Mouse (Mus musculus): ENCODE results near the gene Gemin2. TPM values are rescaled to one million over a fixed set of nuclear protein-coding genes. Genes with fewer than 3 reads are reported as not detected.

Gene Gemin2
- polyA plus RNA-seq, 1 experiment, result 31.1 TPM

- Histone ChIP-seq H3K27ac (ENCODE audit: insufficient read depth, low read length) (no peak overlapping the region), H3K9me3 (replicated peaks; ENCODE audit: control insufficient read depth, insufficient read depth, low read length, poor library complexity, severe bottlenecking) (no peaks in the 10 kb centered on the region), H3K9ac (ENCODE audit: low read depth, poor library complexity, severe bottlenecking) (no peak overlapping the region), H3K27me3 (ENCODE audit: control insufficient read depth, insufficient read depth, low read length, poor library complexity, severe bottlenecking) (no peaks in the 10 kb centered on the region), H3K4me1 (ENCODE audit: control insufficient read depth, insufficient read depth, low read length) (no peaks in the 10 kb centered on the region), H3K4me3 (ENCODE audit: low read depth, low read length) (no peak overlapping the region), H3K36me3 (ENCODE audit: control insufficient read depth, insufficient read depth, low read length, poor library complexity, severe bottlenecking) (peaks cover 48% of the 10 kb centered on the region)
- no peak for TF ChIP-seq EP300 (IDR thresholded peaks at IDR 0.05; ENCODE audit: insufficient read depth, low read depth, low read length)
- TF ChIP-seq CTCF (IDR thresholded peaks at IDR 0.05; ENCODE audit: low read depth, low read length), result no peak
- no peak for TF ChIP-seq POLR2A (IDR thresholded peaks at IDR 0.05; ENCODE audit: insufficient read depth, low read length)
Measured at GRCm38 (mm10) chr12:59072286-59072685, 59.1 kb downstream of the Gemin2 start.

- no peak overlapping the region for H3K4me3 ChIP-seq (ENCODE audit: low read depth, low read length)
- peaks cover 37% of the 10 kb centered on the region for H3K36me3 ChIP-seq (ENCODE audit: control insufficient read depth, insufficient read depth, low read length, poor library complexity, severe bottlenecking)
- no peak for TF ChIP-seq CTCF (IDR thresholded peaks at IDR 0.05; ENCODE audit: low read depth, low read length)
- TF ChIP-seq EP300 (IDR thresholded peaks at IDR 0.05; ENCODE audit: insufficient read depth, low read depth, low read length), result no peak
- TF ChIP-seq POLR2A (IDR thresholded peaks at IDR 0.05; ENCODE audit: insufficient read depth, low read length), result no peak
- H3K4me1 ChIP-seq (ENCODE audit: control insufficient read depth, insufficient read depth, low read length), result no peaks in the 10 kb centered on the region
- no peaks in the 10 kb centered on the region for H3K9me3 ChIP-seq (replicated peaks; ENCODE audit: control insufficient read depth, insufficient read depth, low read length, poor library complexity, severe bottlenecking)
- H3K9ac ChIP-seq (ENCODE audit: low read depth, poor library complexity, severe bottlenecking), result no peak overlapping the region
- no peak overlapping the region for H3K27ac ChIP-seq (ENCODE audit: insufficient read depth, low read length)
- H3K27me3 ChIP-seq (ENCODE audit: control insufficient read depth, insufficient read depth, low read length, poor library complexity, severe bottlenecking), result no peaks in the 10 kb centered on the region
Measured at GRCm38 (mm10) chr12:59074052-59074451, 60.9 kb downstream of the Gemin2 start.

- no peak overlapping the region for H3K4me3 ChIP-seq (ENCODE audit: low read depth, low read length)
- peaks cover 13% of the 10 kb centered on the region for H3K36me3 ChIP-seq (ENCODE audit: control insufficient read depth, insufficient read depth, low read length, poor library complexity, severe bottlenecking)
- no peaks in the 10 kb centered on the region for H3K4me1 ChIP-seq (ENCODE audit: control insufficient read depth, insufficient read depth, low read length)
- no peak overlapping the region for H3K9ac ChIP-seq (ENCODE audit: low read depth, poor library complexity, severe bottlenecking)
- TF ChIP-seq EP300 (IDR thresholded peaks at IDR 0.05; ENCODE audit: insufficient read depth, low read depth, low read length) (no peak), CTCF (IDR thresholded peaks at IDR 0.05; ENCODE audit: low read depth, low read length) (no peak), POLR2A (IDR thresholded peaks at IDR 0.05; ENCODE audit: insufficient read depth, low read length) (no peak)
- no peak overlapping the region for H3K27ac ChIP-seq (ENCODE audit: insufficient read depth, low read length)
- no peaks in the 10 kb centered on the region for H3K9me3 ChIP-seq (replicated peaks; ENCODE audit: control insufficient read depth, insufficient read depth, low read length, poor library complexity, severe bottlenecking)
- H3K27me3 ChIP-seq (ENCODE audit: control insufficient read depth, insufficient read depth, low read length, poor library complexity, severe bottlenecking), result no peaks in the 10 kb centered on the region
Measured at GRCm38 (mm10) chr12:59076996-59077395, 63.8 kb downstream of the Gemin2 start.

GRCm38 (mm10) chr12:59077883-59078282 lies 64.7 kb downstream of the Gemin2 start:
- H3K27me3 ChIP-seq (ENCODE audit: control insufficient read depth, insufficient read depth, low read length, poor library complexity, severe bottlenecking), result no peaks in the 10 kb centered on the region
- H3K9me3 ChIP-seq (replicated peaks; ENCODE audit: control insufficient read depth, insufficient read depth, low read length, poor library complexity, severe bottlenecking), result no peaks in the 10 kb centered on the region
- H3K4me3 ChIP-seq (ENCODE audit: low read depth, low read length), result no peak overlapping the region
- no peaks in the 10 kb centered on the region for H3K4me1 ChIP-seq (ENCODE audit: control insufficient read depth, insufficient read depth, low read length)
- H3K27ac ChIP-seq (ENCODE audit: insufficient read depth, low read length), result no peak overlapping the region
- no peak for TF ChIP-seq CTCF (IDR thresholded peaks at IDR 0.05; ENCODE audit: low read depth, low read length)
- TF ChIP-seq EP300 (IDR thresholded peaks at IDR 0.05; ENCODE audit: insufficient read depth, low read depth, low read length), result no peak
- no peak for TF ChIP-seq POLR2A (IDR thresholded peaks at IDR 0.05; ENCODE audit: insufficient read depth, low read length)
- peaks cover 6% of the 10 kb centered on the region for H3K36me3 ChIP-seq (ENCODE audit: control insufficient read depth, insufficient read depth, low read length, poor library complexity, severe bottlenecking)
- H3K9ac ChIP-seq (ENCODE audit: low read depth, poor library complexity, severe bottlenecking), result no peak overlapping the region

Other genes with a start within 250 kb of the Gemin2 start
- 68.6 and 79.0 TPM in 2 replicates for gene Sec23a, start 1.4 kb upstream of the Gemin2 start, polyA plus RNA-seq (2011; ENCODE audit: insufficient read depth, insufficient read length, low read depth, missing spikeins)
- 73.7 and 92.5 TPM in 2 replicates for gene Trappc6b, start 48.1 kb downstream of the Gemin2 start, polyA plus RNA-seq (2011; ENCODE audit: insufficient read depth, insufficient read length, low read depth, missing spikeins)
- 134 and 153 TPM in 2 replicates for gene Pnn, start 53.5 kb downstream of the Gemin2 start, polyA plus RNA-seq (2011; ENCODE audit: insufficient read depth, insufficient read length, low read depth, missing spikeins)
- gene Mia2, start 82.4 kb downstream of the Gemin2 start, polyA plus RNA-seq (2011; ENCODE audit: insufficient read depth, insufficient read length, low read depth, missing spikeins), result 73.7 and 75.9 TPM in 2 replicates
- 16.9 and 20.2 TPM in 2 replicates for gene Fbxo33, start 206.3 kb downstream of the Gemin2 start, polyA plus RNA-seq (2011; ENCODE audit: insufficient read depth, insufficient read length, low read depth, missing spikeins)